Mouse (Mus musculus) MEL (cell line): ENCODE data around the gene Arl3. TPM values are rescaled to one million over a fixed set of nuclear protein-coding genes. Genes with fewer than 3 reads are reported as not detected.

Source experiments
- DNase-seq: peaks from one replicate; pipeline ENCODE4 v3.0.0; 2011; ENCODE audit warnings: low read depth, low spot score
- H3K27ac ChIP-seq: 2 replicates; pipeline ENCODE4 v1.5.1; 2012; ENCODE audit warnings: low read depth, mild to moderate bottlenecking, control low read depth, low read length, moderate library complexity; ENCODE audit not compliant: control insufficient read depth
- H3K27me3 ChIP-seq, 2 experiments: fragments of 150-350 bp in 1 of 2; sonication (generic) in 1 of 2; 2 replicates each; pipeline ENCODE4 v1.6.1; 2012; ENCODE audit warnings: low read length in 2 of 2, mild to moderate bottlenecking in 2 of 2, improper control_type of control experiment in 1 of 2, moderate library complexity in 1 of 2; ENCODE audit not compliant: insufficient read depth in 2 of 2, control insufficient read depth in 1 of 2
- H3K36me3 ChIP-seq, 2 experiments: 2 replicates each; pipeline ENCODE4 v1.6.1; 2012 to 2014; ENCODE audit warnings: low read length in 2 of 2, improper control_type of control experiment in 1 of 2, inconsistent platforms in 1 of 2, mild to moderate bottlenecking in 1 of 2; ENCODE audit not compliant: insufficient read depth in 2 of 2, control insufficient read depth in 1 of 2
- H3K4me1 ChIP-seq, 2 experiments: fragments of 150-350 bp in 1 of 2; sonication (generic) in 1 of 2; 2 replicates each; pipeline ENCODE4 v1.6.1; 2012; ENCODE audit warnings: low read length in 2 of 2, improper control_type of control experiment in 1 of 2, mild to moderate bottlenecking in 1 of 2; ENCODE audit not compliant: insufficient read depth in 2 of 2, control insufficient read depth in 1 of 2
- H3K4me3 ChIP-seq, 2 experiments: fragments of 150-350 bp in 1 of 2; sonication (generic) in 1 of 2; 2 replicates each; pipeline ENCODE4 v1.5.1; 2012; ENCODE audit warnings: low read depth in 2 of 2, low read length in 2 of 2, mild to moderate bottlenecking in 2 of 2, moderate library complexity in 2 of 2, control low read depth in 1 of 2, improper control_type of control experiment in 1 of 2; ENCODE audit not compliant: control insufficient read depth in 1 of 2, insufficient read depth in 1 of 2
- H3K79me2 ChIP-seq: 2 replicates; pipeline ENCODE4 v1.6.1; 2012; ENCODE audit warnings: mild to moderate bottlenecking, low read length, moderate library complexity; ENCODE audit not compliant: control insufficient read depth, poor library complexity, insufficient read depth
- H3K9ac ChIP-seq: 2 replicates; pipeline ENCODE4 v1.6.1; 2012; ENCODE audit warnings: low read depth, mild to moderate bottlenecking, control low read depth, low read length, moderate library complexity; ENCODE audit not compliant: control insufficient read depth, poor library complexity, severe bottlenecking
- H3K9me3 ChIP-seq: fragments of 150-350 bp; sonication (generic); replicated peaks from 2 replicates; pipeline ENCODE4 v1.6.1; 2012; ENCODE audit warnings: mild to moderate bottlenecking, low read length, improper control_type of control experiment, moderate library complexity; ENCODE audit not compliant: insufficient read depth
- ELF1 ChIP-seq: IDR thresholded peaks from 2 replicates; pipeline ENCODE4 v1.6.1; 2014; ENCODE audit warnings: low read depth, mild to moderate bottlenecking, inconsistent platforms, low read length, improper control_type of control experiment, moderate library complexity
- EP300 ChIP-seq, 2 experiments: IDR thresholded peaks; 2 replicates each; pipeline ENCODE4 v1.6.1; 2011; ENCODE audit warnings: improper control_type of control experiment in 2 of 2, low read length in 2 of 2, low read depth in 1 of 2, mild to moderate bottlenecking in 1 of 2
- ETS1 ChIP-seq: IDR thresholded peaks from 2 replicates; pipeline ENCODE4 v1.6.1; 2012; ENCODE audit warnings: low read depth, mild to moderate bottlenecking, inconsistent platforms, low read length, improper control_type of control experiment, moderate library complexity
- HCFC1 ChIP-seq: IDR thresholded peaks from 2 replicates; pipeline ENCODE4 v1.6.1; 2012; ENCODE audit warnings: low read depth, mild to moderate bottlenecking, inconsistent platforms, low read length, improper control_type of control experiment, moderate library complexity
- KAT2A ChIP-seq: conservative IDR thresholded peaks from 2 replicates; pipeline ENCODE4 v1.6.1; 2012; ENCODE audit warnings: low read depth, low read length, improper control_type of control experiment, inconsistent platforms
- MAFK ChIP-seq: IDR thresholded peaks from 2 replicates; pipeline ENCODE4 v1.6.1; 2011; ENCODE audit warnings: low read depth, mild to moderate bottlenecking, low read length, improper control_type of control experiment, borderline replicate concordance
- MAX ChIP-seq: IDR thresholded peaks from 2 replicates; pipeline ENCODE4 v1.6.1; 2011; ENCODE audit warnings: low read length, improper control_type of control experiment
- MAZ ChIP-seq: IDR thresholded peaks from 2 replicates; pipeline ENCODE4 v1.6.1; 2012; ENCODE audit warnings: low read depth, mild to moderate bottlenecking, inconsistent platforms, low read length, improper control_type of control experiment
- MXI1 ChIP-seq: IDR thresholded peaks from 2 replicates; pipeline ENCODE4 v1.6.1; 2011; ENCODE audit warnings: mild to moderate bottlenecking, low read depth, low read length, improper control_type of control experiment
- MYB ChIP-seq: IDR thresholded peaks from 2 replicates; pipeline ENCODE4 v1.6.1; 2011; ENCODE audit warnings: mild to moderate bottlenecking, low read depth, low read length, improper control_type of control experiment
- NRF1 ChIP-seq: IDR thresholded peaks from 2 replicates; pipeline ENCODE4 v1.6.1; 2014; ENCODE audit warnings: low read depth, mild to moderate bottlenecking, inconsistent platforms, low read length, improper control_type of control experiment, moderate library complexity; ENCODE audit not compliant: poor library complexity, insufficient read depth, severe bottlenecking
- TAL1 ChIP-seq: IDR thresholded peaks from 2 replicates; pipeline ENCODE4 v1.6.1; 2012; ENCODE audit warnings: mild to moderate bottlenecking, inconsistent platforms, low read length, moderate library complexity, mixed read lengths
- UBTF ChIP-seq: IDR thresholded peaks from 2 replicates; pipeline ENCODE4 v1.6.1; 2012; ENCODE audit warnings: low read depth, mild to moderate bottlenecking, inconsistent platforms, low read length, improper control_type of control experiment, moderate library complexity, borderline replicate concordance; ENCODE audit not compliant: insufficient read depth
- USF2 ChIP-seq, 2 experiments: IDR thresholded peaks; 2 replicates each; pipeline ENCODE4 v1.6.1; 2011 to 2012; ENCODE audit warnings: improper control_type of control experiment in 2 of 2, low read length in 2 of 2, borderline replicate concordance in 1 of 2, inconsistent platforms in 1 of 2, low read depth in 1 of 2, mild to moderate bottlenecking in 1 of 2; ENCODE audit not compliant: insufficient read depth in 1 of 2
- ZMIZ1 ChIP-seq: IDR thresholded peaks from 2 replicates; pipeline ENCODE4 v1.6.1; 2012; ENCODE audit warnings: low read depth, mild to moderate bottlenecking, inconsistent platforms, low read length, improper control_type of control experiment, moderate library complexity
- polyA plus RNA-seq, 2 experiments: library from polyadenylated mRNA; stranded (reverse) in 1 of 2; unstranded in 1 of 2; fragments of >175 nt in 1 of 2; fragments of >200 nt in 1 of 2; gene quantifications; 2 replicates each; pipeline versions ENCODE4 v1.2.1 to v1.2.4; 2012; ENCODE audit warnings: low replicate concordance in 2 of 2, low read depth in 1 of 2; ENCODE audit not compliant: insufficient read length in 2 of 2, insufficient read depth in 1 of 2, missing spikeins in 1 of 2
- total RNA-seq: library from RNA; depleted of rRNA; stranded (reverse); fragments of 300-350 nt; gene quantifications from 2 replicates; pipeline ENCODE4 v1.2.3, GENCODE M21; 2012

The Arl3 gene
- total and polyA plus RNA-seq, 3 experiments = 62.4 to 123 TPM; not detected in 1

DNA sequence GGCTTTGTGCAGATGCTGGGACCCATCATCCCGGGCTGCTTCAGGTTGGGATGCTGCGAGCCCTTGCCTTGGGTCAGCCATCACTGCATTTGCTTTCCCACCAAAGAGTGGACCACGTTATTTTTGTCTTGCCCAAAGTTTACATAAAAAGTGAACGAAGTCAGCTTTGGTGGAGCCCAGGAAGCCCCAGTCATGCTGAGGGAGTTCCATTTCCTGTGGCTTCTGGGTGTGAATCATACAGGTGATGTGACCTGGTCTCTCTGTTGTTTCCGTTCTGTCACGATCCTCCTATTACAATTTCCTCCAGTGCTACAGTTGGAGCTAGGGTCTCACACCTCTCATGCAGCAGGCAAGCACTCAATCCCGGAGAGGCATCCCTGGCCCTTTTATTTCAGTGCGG, 44.4 kb upstream of the Arl3 start:
- H3K9me3 ChIP-seq = no peaks in the 10 kb centered on the region
- no peaks in the 10 kb centered on the region for H3K79me2 ChIP-seq
- H3K36me3 ChIP-seq = peaks cover 0 to 7% of the 10 kb centered on the region in 2 experiments; a peak in 2 of 4 replicates
- no peak overlapping the region for H3K9ac ChIP-seq
- H3K4me1 ChIP-seq = no peaks in the 10 kb centered on the region
- no peak for DNase-seq
- no peaks in the 10 kb centered on the region for H3K27me3 ChIP-seq
- TF ChIP-seq ETS1 (no peak), EP300 (IDR thresholded peaks at IDR 0.05; ENCODE audit: low read depth in 1 of 2, low read length in 2 of 2) (no peak), TAL1 (no peak), USF2 (IDR thresholded peaks at IDR 0.05; ENCODE audit: borderline replicate concordance in 1 of 2, insufficient read depth in 1 of 2, low read depth in 1 of 2, low read length in 2 of 2) (no peak)
- H3K4me3 ChIP-seq = no peak overlapping the region
- no peak overlapping the region for H3K27ac ChIP-seq

DNA sequence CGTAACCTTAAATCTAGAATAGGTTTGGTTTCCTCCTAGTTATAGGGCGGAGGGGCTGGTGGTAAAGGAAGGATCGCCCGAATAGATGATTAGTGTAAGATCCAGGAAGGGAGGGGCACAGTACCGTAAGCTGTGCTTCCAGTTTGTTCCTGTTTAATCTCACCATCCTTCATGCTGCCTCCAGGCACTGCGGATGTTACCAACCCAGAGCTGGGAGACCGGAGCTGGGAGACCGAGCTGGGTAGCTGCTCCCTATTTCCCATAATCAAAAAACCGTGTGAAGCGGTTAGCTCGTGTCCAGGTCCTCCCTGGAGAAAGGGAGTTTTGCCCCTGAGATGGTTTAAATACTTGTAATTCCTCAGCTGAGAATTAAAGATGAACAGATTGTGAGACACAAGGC, 43.4 kb upstream of the Arl3 start:
- H3K79me2 ChIP-seq = no peaks in the 10 kb centered on the region
- no peak overlapping the region for H3K4me3 ChIP-seq
- no peak for DNase-seq
- no peak overlapping the region for H3K9ac ChIP-seq
- H3K4me1 ChIP-seq = no peaks in the 10 kb centered on the region
- H3K36me3 ChIP-seq = peaks cover 0 to 9% of the 10 kb centered on the region in 2 experiments; a peak in 2 of 4 replicates
- H3K27me3 ChIP-seq = no peaks in the 10 kb centered on the region
- no peak overlapping the region for H3K27ac ChIP-seq
- TF ChIP-seq MAZ (no peak), USF2 (IDR thresholded peaks at IDR 0.05; ENCODE audit: borderline replicate concordance in 1 of 2, insufficient read depth in 1 of 2, low read depth in 1 of 2, low read length in 2 of 2) (no peak), ZMIZ1 (no peak), HCFC1 (no peak), MAX (no peak), MXI1 (no peak), NRF1 (no peak), UBTF (no peak), MAFK (no peak), KAT2A (no peak), MYB (no peak), ELF1 (no peak)
- H3K9me3 ChIP-seq = no peaks in the 10 kb centered on the region
